Mouse (Mus musculus): ENCODE results near the gene Lsamp. TPM values are rescaled to one million over a fixed set of nuclear protein-coding genes. Genes with fewer than 3 reads are reported as not detected.

The Lsamp gene
- polyA plus RNA-seq, 1 experiment from 2014 or later: 13.9 TPM

DNA sequence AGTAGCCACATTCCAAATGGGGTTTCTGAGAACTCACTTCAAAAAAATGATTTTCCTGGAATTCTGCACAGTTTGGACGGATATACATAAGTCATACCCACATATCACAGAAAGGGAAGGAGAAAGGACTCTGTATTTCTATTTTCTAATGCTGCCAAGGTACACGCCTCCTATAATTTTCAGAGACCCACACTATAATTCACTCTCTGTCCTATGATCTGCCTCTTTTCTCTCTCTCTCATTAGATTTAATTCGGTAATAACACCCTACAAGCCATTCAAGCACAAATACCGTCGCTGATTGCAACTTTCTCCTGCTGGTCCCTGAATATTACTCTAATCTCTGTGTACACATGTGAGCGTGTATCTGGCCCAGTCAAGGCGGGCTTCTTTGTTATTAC lies 311.1 kb downstream of the Lsamp start:
- no peak for DNase-seq (ENCODE audit: low spot score)
- Histone ChIP-seq H3K27me3 (ENCODE audit: low read depth, poor library complexity, severe bottlenecking) (no peaks in the 10 kb centered on the region), H3K4me3 (no peak overlapping the region), H3K4me1 (peaks cover 14% of the 10 kb centered on the region), H3K36me3 (no peaks in the 10 kb centered on the region), H3K9me3 (replicated peaks) (no peaks in the 10 kb centered on the region), H3K27ac (replicated peaks) (no peak overlapping the region)
- WGBS: 87% methylated on average over 7 of the region's 7 CpGs

DNA sequence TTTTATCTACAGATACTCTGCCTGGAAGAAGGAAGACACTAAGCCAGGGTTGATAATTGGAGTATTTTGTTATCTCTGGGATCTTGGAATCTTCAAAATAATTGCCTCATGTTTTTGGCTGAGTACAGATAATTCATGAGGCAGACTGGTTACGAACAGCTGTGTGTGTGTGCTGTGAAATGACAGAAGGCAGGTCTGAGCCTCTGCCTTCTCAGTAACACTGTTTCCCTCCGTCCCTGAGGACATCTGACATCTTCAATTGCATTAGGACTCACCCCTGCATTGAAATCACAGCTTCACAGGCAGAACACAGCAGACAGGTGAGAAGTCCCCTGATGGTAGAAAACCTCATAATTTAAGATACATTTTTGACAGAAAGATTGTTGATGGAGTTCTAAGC lies 323.5 kb downstream of the Lsamp start:
- 82% methylated on average over 2 of the region's 2 CpGs for WGBS
- Histone ChIP-seq H3K27me3 (ENCODE audit: low read depth, poor library complexity, severe bottlenecking) (no peaks in the 10 kb centered on the region), H3K4me3 (no peak overlapping the region), H3K9me3 (replicated peaks) (no peaks in the 10 kb centered on the region), H3K27ac (replicated peaks) (no peak overlapping the region), H3K36me3 (no peaks in the 10 kb centered on the region), H3K4me1 (no peaks in the 10 kb centered on the region)
- no peak for DNase-seq (ENCODE audit: low spot score)

DNA sequence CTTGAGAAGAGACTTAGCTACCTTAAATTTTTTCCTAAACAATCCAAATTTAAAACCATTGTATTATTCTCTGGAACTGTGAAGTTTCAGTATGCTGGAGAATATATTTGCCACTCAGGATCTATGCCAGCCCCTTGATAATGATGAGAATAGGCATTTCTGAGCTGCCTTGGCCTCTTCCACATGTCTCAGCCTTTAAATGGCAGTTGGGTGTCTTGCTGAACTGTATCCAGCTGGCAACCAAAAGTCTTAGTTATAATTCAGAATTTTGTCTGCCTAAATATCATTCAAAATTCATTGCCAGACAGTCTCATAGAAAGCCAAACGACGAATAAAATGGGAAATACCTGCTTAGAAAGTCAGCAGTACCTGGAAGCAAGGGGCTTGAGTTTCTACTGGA lies 332.0 kb downstream of the Lsamp start:
- H3K4me1 ChIP-seq: no peaks in the 10 kb centered on the region
- no peaks in the 10 kb centered on the region for H3K9me3 ChIP-seq (replicated peaks)
- H3K36me3 ChIP-seq: no peaks in the 10 kb centered on the region
- H3K27ac ChIP-seq (replicated peaks): no peak overlapping the region
- 91% methylated on average over 2 of the region's 2 CpGs for WGBS
- H3K4me3 ChIP-seq: no peak overlapping the region
- no peaks in the 10 kb centered on the region for H3K27me3 ChIP-seq (ENCODE audit: low read depth, poor library complexity, severe bottlenecking)
- DNase-seq (ENCODE audit: low spot score): no peak

DNA sequence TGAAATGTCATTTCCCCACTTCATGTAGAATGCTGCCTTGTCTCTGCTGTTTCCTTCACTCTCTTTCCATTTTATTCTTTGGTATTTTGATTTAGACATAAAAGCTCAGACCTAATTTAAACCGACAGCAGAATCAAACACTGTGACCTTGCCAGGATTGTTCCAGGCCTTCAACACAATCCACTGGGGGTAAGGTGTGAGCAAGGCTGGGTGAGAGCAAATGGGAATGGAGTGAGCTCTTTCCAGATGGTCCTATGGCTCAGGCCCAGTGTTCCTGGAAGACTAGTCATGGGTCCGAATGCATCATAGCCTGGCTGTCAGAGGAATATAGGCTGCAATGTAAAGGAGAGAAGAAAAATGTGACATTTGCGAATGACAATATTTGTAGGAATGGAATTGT lies 340.6 kb downstream of the Lsamp start:
- Histone ChIP-seq H3K4me1 (no peaks in the 10 kb centered on the region), H3K27ac (replicated peaks) (no peak overlapping the region), H3K27me3 (ENCODE audit: low read depth, poor library complexity, severe bottlenecking) (no peaks in the 10 kb centered on the region), H3K36me3 (no peaks in the 10 kb centered on the region), H3K4me3 (no peak overlapping the region), H3K9me3 (replicated peaks) (no peaks in the 10 kb centered on the region)
- 96% methylated on average over 3 of the region's 3 CpGs for WGBS
- DNase-seq (ENCODE audit: low spot score): no peak

DNA sequence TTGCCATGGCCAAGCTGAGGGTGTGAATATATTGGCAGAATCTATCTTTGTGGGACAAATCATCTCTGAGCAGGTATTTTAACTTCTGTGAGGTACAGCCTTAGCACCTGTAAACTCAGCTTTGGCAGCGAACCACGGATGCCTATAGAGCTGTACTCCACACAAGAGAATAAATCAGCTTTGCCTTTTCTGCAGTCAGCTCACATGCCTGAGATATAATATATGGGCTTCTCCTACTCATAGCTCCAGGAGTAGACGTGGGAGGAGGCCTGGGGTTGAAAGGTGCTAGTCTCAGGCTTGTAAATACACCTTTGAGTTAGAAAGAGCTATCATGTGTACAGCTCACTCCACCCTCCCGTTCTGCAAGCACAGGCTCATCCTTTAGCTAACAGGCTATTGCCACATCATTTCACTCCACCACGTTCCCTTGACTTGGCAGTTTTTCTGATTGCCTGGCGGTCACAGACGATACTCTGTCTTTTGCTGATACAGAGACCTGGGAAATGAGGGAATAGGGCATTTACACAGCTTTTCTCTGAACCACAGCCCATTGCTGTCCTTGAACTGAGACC lies 344.2 kb downstream of the Lsamp start:
- Histone ChIP-seq H3K9me3 (replicated peaks) (no peaks in the 10 kb centered on the region), H3K4me3 (no peak overlapping the region), H3K36me3 (no peaks in the 10 kb centered on the region), H3K27ac (replicated peaks) (no peak overlapping the region), H3K4me1 (no peaks in the 10 kb centered on the region), H3K27me3 (ENCODE audit: low read depth, poor library complexity, severe bottlenecking) (no peaks in the 10 kb centered on the region)
- no peak for DNase-seq (ENCODE audit: low spot score)
- 94% methylated on average over 7 of the region's 7 CpGs for WGBS

DNA sequence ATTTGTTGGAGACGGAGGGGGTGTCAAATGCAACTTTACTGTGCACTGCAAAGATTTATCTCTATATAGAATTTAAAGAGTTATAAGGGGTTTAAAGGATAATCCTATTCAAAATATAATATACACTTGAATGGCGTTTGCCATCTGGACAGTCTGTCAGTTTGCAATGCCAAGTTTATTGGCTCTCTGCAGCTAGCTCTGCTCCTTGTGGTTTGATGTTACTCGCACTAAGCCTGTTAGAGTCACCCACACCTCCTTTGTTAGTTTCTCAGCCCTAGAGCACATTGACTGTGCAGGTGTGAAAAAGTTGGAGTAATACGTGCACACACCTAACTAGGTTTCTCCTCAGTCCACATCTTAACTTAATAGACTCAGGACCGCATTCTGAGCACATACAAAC lies 385.5 kb downstream of the Lsamp start:
- no peak for DNase-seq (ENCODE audit: low spot score)
- WGBS: 88% methylated on average over 5 of the region's 5 CpGs
- H3K9me3 ChIP-seq (replicated peaks): no peaks in the 10 kb centered on the region

DNA sequence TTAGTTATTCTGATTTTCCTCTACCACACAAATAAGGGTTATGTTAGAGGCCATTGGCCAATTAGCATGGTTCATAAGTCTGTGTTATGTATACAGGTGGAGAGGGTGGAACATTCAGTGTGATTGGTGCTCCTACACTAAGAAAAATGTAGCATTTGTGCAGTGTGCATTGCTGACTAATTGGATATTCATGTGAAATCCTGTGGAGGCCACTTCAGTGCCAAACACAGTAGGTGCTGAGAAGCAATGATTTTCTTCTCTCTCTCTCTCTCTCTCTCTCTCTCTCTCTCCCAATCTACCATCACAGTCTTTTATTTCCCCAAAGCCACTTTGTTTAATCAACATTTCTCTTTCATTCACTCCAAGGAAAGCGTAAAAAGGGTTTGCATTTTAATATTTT lies 387.1 kb downstream of the Lsamp start:
- Histone ChIP-seq H3K36me3 (no peaks in the 10 kb centered on the region), H3K4me3 (no peak overlapping the region), H3K4me1 (no peaks in the 10 kb centered on the region), H3K9me3 (replicated peaks) (no peaks in the 10 kb centered on the region), H3K27ac (replicated peaks) (no peak overlapping the region), H3K27me3 (ENCODE audit: low read depth, poor library complexity, severe bottlenecking) (no peaks in the 10 kb centered on the region)
- WGBS: 90% methylated on average over 1 of the region's 1 CpGs
- no peak for DNase-seq (ENCODE audit: low spot score)

More for the DNA sequence above, 385.5 kb downstream of the Lsamp start:
- Histone ChIP-seq H3K27ac (replicated peaks) (no peak overlapping the region), H3K4me3 (no peak overlapping the region), H3K4me1 (no peaks in the 10 kb centered on the region), H3K36me3 (no peaks in the 10 kb centered on the region), H3K27me3 (ENCODE audit: low read depth, poor library complexity, severe bottlenecking) (no peaks in the 10 kb centered on the region)

DNA sequence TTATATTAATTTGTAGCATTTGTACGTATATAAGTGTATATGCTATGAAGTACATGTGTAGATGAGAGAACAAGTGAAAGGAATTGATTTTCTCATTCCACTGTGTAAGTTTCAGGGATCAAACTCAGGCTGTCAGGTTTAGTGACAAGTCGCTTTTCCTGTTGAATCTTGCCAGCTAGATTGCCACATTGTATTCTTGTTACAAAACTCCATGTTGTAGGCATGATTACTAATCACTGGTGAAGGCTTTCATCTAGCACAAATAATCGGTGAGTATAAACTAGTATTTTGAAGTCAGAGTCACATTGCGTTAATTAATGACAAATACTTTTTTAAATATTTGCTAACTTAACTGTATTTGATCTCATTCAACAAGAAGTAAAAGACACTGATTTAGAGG lies 391.2 kb downstream of the Lsamp start:
- Histone ChIP-seq H3K36me3 (no peaks in the 10 kb centered on the region), H3K4me1 (no peaks in the 10 kb centered on the region), H3K27ac (replicated peaks) (no peak overlapping the region), H3K9me3 (replicated peaks) (no peaks in the 10 kb centered on the region), H3K27me3 (ENCODE audit: low read depth, poor library complexity, severe bottlenecking) (no peaks in the 10 kb centered on the region), H3K4me3 (no peak overlapping the region)
- no peak for DNase-seq (ENCODE audit: low spot score)
- 90% methylated on average over 4 of the region's 4 CpGs for WGBS

DNA sequence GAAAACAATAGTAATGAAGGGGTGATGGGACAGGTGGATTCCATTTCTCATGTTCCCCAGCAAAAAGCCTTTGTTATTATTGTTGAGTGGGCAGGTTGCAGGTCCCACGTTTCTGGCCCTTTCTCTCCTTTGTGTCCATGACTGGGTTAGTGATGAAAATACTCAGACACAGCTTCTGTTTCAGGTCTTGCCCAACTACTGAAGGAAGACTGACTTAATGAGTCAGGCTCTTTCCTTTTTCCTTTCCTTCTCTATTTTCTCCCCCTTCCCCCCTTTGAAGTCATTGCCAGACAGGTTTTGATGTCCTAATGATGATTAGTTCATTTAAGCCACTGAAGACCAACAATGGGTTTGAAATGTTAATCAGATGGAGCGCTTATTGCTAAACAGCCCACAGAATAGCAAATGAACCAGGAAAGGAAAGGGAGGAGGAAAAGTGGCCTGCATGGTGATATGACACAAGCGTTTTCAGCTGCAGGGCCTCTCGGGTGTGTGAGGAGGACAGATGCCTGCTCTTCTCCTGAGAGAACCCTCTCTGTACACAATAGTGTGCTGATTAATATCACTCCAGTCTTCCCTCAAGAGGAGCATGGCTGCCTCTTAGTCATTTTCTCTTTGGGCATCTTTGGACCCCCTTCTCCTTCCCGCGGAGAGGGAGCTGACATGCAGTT lies 393.1 kb downstream of the Lsamp start:
- H3K4me1 ChIP-seq: no peaks in the 10 kb centered on the region
- H3K27ac ChIP-seq (replicated peaks): no peak overlapping the region
- WGBS: 80% methylated on average over 6 of the region's 6 CpGs

DNA sequence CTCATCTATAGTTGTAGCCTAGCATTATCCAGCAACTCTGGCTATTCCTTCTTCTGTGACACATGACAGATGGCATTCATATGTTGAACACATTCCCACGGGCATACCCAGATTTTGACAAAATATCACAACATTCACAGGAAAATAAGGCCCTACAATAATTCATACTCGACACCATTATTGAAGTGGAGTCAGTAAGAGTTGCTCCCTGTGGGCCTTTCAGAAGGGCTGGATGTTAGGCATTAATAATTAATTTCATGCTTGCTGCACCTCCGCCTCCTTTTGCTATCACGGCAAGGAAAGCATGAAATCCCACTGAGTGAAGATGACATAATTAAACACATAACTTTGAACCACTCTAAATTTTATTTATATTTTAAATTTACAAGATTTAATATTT lies 407.9 kb downstream of the Lsamp start:
- no peaks in the 10 kb centered on the region for H3K27me3 ChIP-seq (ENCODE audit: low read depth, poor library complexity, severe bottlenecking)
- no peak for DNase-seq (ENCODE audit: low spot score)
- 80% methylated on average over 4 of the region's 4 CpGs for WGBS
- H3K4me3 ChIP-seq: no peak overlapping the region
- no peak overlapping the region for H3K27ac ChIP-seq (replicated peaks)
- no peaks in the 10 kb centered on the region for H3K36me3 ChIP-seq
- H3K9me3 ChIP-seq (replicated peaks): no peaks in the 10 kb centered on the region
- no peaks in the 10 kb centered on the region for H3K4me1 ChIP-seq

More for the DNA sequence above, 393.1 kb downstream of the Lsamp start:
- Histone ChIP-seq H3K9me3 (replicated peaks) (no peaks in the 10 kb centered on the region), H3K36me3 (no peaks in the 10 kb centered on the region), H3K4me3 (no peak overlapping the region), H3K27me3 (ENCODE audit: low read depth, poor library complexity, severe bottlenecking) (no peaks in the 10 kb centered on the region)
- no peak for DNase-seq (ENCODE audit: low spot score)

DNA sequence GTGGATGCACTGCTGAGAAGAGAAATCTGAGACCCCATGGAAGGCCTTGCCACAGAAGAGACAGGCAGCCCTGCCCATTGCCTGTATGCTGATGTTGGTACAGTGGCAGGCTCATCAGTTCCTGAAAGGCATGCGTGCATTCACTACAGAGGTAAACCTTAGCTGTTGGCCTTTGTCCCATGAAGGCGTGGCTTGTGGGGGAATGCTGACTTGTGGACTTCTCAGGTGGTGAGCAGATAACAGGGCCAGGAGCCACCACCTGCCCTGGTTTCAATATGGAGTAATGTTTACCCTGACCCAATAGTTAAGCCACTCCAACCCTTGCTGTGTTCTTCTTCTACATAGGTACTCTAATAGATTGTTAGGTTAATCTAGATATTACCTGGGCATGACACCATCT lies 415.4 kb downstream of the Lsamp start:
- 89% methylated on average over 2 of the region's 2 CpGs for WGBS
- no peak for DNase-seq (ENCODE audit: low spot score)
- no peaks in the 10 kb centered on the region for H3K36me3 ChIP-seq

DNA sequence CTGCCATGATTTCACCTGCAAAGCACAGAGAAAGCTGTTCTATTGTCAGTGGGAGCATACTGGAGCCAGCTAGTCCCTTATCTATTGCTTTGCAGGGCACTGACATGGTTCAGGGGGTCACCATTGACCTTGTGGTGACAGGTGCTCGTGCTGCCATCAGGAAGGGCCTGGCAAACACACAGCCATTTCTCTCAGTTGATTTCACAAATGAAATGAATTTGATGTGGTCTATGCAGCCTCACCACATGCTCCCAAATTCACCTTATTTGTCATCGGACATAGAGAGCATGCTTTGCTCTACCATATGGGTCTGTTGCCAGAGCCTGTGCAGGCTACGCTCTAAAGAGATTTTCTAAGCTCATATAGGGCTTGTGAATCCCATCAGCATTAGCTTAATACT lies 450.1 kb downstream of the Lsamp start:
- no peaks in the 10 kb centered on the region for H3K36me3 ChIP-seq
- 90% methylated on average over 3 of the region's 3 CpGs for WGBS
- DNase-seq (ENCODE audit: low spot score): no peak
- 0 out of 2 replicates have a peak, but pooled peaks cover 3% of the 10 kb centered on the region for H3K4me1 ChIP-seq
- no peaks in the 10 kb centered on the region for H3K27me3 ChIP-seq (ENCODE audit: low read depth, poor library complexity, severe bottlenecking)
- H3K9me3 ChIP-seq (replicated peaks): no peaks in the 10 kb centered on the region
- no peak overlapping the region for H3K4me3 ChIP-seq
- no peak overlapping the region for H3K27ac ChIP-seq (replicated peaks)

More for the DNA sequence above, 415.4 kb downstream of the Lsamp start:
- no peaks in the 10 kb centered on the region for H3K27me3 ChIP-seq (ENCODE audit: low read depth, poor library complexity, severe bottlenecking)
- no peaks in the 10 kb centered on the region for H3K9me3 ChIP-seq (replicated peaks)
- no peak overlapping the region for H3K4me3 ChIP-seq
- H3K4me1 ChIP-seq: no peaks in the 10 kb centered on the region
- H3K27ac ChIP-seq (replicated peaks): no peak overlapping the region

DNA sequence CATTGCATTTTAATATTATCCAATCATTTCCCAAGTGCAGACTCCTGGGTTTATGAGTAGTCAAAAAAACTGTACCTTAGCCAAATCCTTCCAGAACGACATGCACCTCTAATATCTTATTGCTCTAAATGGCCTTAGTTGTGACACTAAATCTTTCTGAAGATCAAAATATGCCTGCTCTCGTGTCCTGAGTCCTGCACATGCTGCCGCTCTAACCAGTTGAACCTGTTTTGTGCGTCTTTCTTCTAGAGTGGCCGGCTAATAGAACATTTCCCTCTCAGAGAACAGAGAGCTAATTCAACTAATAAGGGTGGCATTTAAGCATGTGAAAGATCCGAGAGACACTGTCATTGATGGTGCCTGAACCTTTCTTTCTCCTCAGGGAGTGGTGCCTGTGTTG lies 452.3 kb downstream of the Lsamp start:
- DNase-seq (ENCODE audit: low spot score): no peak
- Histone ChIP-seq H3K4me1 (0 out of 2 replicates have a peak, but pooled peaks cover under 1% of the 10 kb centered on the region), H3K36me3 (no peaks in the 10 kb centered on the region), H3K9me3 (replicated peaks) (no peaks in the 10 kb centered on the region), H3K4me3 (no peak overlapping the region), H3K27me3 (ENCODE audit: low read depth, poor library complexity, severe bottlenecking) (no peaks in the 10 kb centered on the region), H3K27ac (replicated peaks) (no peak overlapping the region)
- whole genome bisulfite sequencing: 80% methylated on average over 6 of the region's 6 CpGs
